Mouse (Mus musculus): ENCODE data around the gene Spata6.

Spata6 gene

GRCm38 (mm10) chr4:111719776-111720661 lies at the start of gene Spata6:
Gene Spata6, plus strand, starts transcription at chr4:111719984.
- DNase-seq, result peak; percentile 60

- no peak for DNase-seq
Measured at GRCm38 (mm10) chr4:111670566-111671421, 49.0 kb upstream of the Spata6 start.

- DNase-seq, result no peak
Measured at GRCm38 (mm10) chr4:111671440-111671839, 48.3 kb upstream of the Spata6 start.

- no peak for DNase-seq
Measured at GRCm38 (mm10) chr4:111673904-111674303, 45.9 kb upstream of the Spata6 start.

GRCm38 (mm10) chr4:111681926-111682325 lies 37.9 kb upstream of the Spata6 start:
- no peak for DNase-seq

GRCm38 (mm10) chr4:111682793-111683192 lies 37.0 kb upstream of the Spata6 start:
- DNase-seq, result no peak

GRCm38 (mm10) chr4:111683843-111684242 lies 35.9 kb upstream of the Spata6 start:
- DNase-seq, result no peak

GRCm38 (mm10) chr4:111685951-111686350 lies 33.8 kb upstream of the Spata6 start:
- DNase-seq, result no peak

GRCm38 (mm10) chr4:111686951-111687350 lies 32.8 kb upstream of the Spata6 start:
- peak; percentile 56 for DNase-seq

GRCm38 (mm10) chr4:111687613-111688012 lies 32.2 kb upstream of the Spata6 start:
- DNase-seq, result peak; percentile 87

- DNase-seq, result no peak
Measured at GRCm38 (mm10) chr4:111691057-111691543, 28.7 kb upstream of the Spata6 start.

- DNase-seq, result no peak
Measured at GRCm38 (mm10) chr4:111701381-111701780, 18.4 kb upstream of the Spata6 start.

- DNase-seq, result no peak
Measured at GRCm38 (mm10) chr4:111704126-111704525, 15.7 kb upstream of the Spata6 start.

- no peak for DNase-seq
Measured at GRCm38 (mm10) chr4:111704975-111705374, 14.8 kb upstream of the Spata6 start.

GRCm38 (mm10) chr4:111719296-111719695 lies 488 bp upstream of the Spata6 start:
- no peak for DNase-seq

- DNase-seq, result no peak
Measured at GRCm38 (mm10) chr4:111720662-111721003, 849 bp downstream of the Spata6 start.

GRCm38 (mm10) chr4:111721121-111721840 lies 1.5 kb downstream of the Spata6 start:
- no peak for DNase-seq

GRCm38 (mm10) chr4:111737551-111737950 lies 17.8 kb downstream of the Spata6 start:
- DNase-seq, result no peak

- no peak for DNase-seq
Measured at GRCm38 (mm10) chr4:111780533-111780932, 60.7 kb downstream of the Spata6 start.

GRCm38 (mm10) chr4:111799892-111800291 lies 80.1 kb downstream of the Spata6 start:
- no peak for DNase-seq

- no peak for DNase-seq
Measured at GRCm38 (mm10) chr4:111803164-111803563, 83.4 kb downstream of the Spata6 start.

GRCm38 (mm10) chr4:111817478-111817877 lies 97.7 kb downstream of the Spata6 start:
- DNase-seq, result no peak

GRCm38 (mm10) chr4:111838882-111839281 lies 119.1 kb downstream of the Spata6 start:
- no peak for DNase-seq

All from right cerebral cortex, postnatal 14 days (tissue).